Mouse (Mus musculus) testis, adult 2 months (tissue): ENCODE measurements around the gene Ttll7.

Experiments used
- CTCF ChIP-seq: fragments of 200-500 bp; IDR thresholded peaks from 2 replicates; pipeline ENCODE4 v1.5.1; 2012; ENCODE audit warnings: low read depth, mild to moderate bottlenecking, inconsistent platforms, low read length, moderate library complexity; ENCODE audit not compliant: control insufficient read depth, insufficient read depth, insufficient replicate concordance
- POLR2A ChIP-seq: fragments of 200-500 bp; IDR thresholded peaks from 2 replicates; pipeline ENCODE4 v1.6.1; 2012; ENCODE audit warnings: low read depth, mild to moderate bottlenecking, inconsistent platforms, low read length, moderate library complexity; ENCODE audit not compliant: control insufficient read depth

DNA sequence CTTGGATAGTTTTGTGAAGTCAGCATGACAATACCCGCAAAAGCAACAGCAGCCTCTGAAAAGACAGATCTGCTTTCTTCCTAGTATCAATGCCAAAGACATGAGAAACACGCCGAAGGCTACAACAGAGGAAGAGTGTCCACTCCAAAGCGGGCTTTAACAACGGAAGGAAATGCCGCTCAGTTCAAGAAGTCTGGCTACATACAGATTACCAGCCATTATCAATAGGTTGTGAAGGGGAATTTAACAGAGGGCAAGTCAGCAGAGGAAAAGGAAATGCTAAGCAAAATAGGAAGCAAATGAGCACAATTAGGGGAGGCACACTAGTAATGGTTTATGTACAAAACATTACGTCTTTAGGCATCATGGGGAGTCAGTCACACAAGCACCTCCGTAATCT lies 4.1 kb upstream of the Ttll7 start:
- TF ChIP-seq POLR2A (no peak), CTCF (no peak)
